Mouse (Mus musculus) hematopoietic stem cell, adult 5-6 weeks (primary cell): Measurements from ENCODE around the gene Cmip. TPM values are rescaled to one million over a fixed set of nuclear protein-coding genes. Genes with fewer than 3 reads are reported as not detected.

ENCODE experiments used
- ATAC-seq, 2 experiments: fragments of 125-278 bp in 1 of 2; replicated peaks in 1 of 2; 2 replicates each; pipeline ENCODE4 v1.8.0; 2016 to 2017; ENCODE audit warnings: inconsistent platforms in 2 of 2, mild to moderate bottlenecking in 2 of 2, moderate number of reproducible peaks in 2 of 2, low read depth in 1 of 2, moderate TSS enrichment in 1 of 2; ENCODE audit not compliant: low FRiP score in 2 of 2, poor library complexity in 2 of 2, severe bottlenecking in 2 of 2, insufficient read depth in 1 of 2, low TSS enrichment in 1 of 2
- total RNA-seq: library from RNA; stranded (forward); fragments of 172-1452, 232-1000 nt; gene quantifications from 2 replicates; pipeline ENCODE4 v1.2.3, GENCODE M21; 2017

The Cmip gene
- total RNA-seq, 1 experiment from 2014 or later: 11.1 TPM

GRCm38 (mm10) chr8:117373001-117373428, 116.2 kb downstream of the Cmip start:
- ATAC-seq: no peak

- ATAC-seq: no peak
Measured at GRCm38 (mm10) chr8:117374087-117374486, 117.2 kb downstream of the Cmip start.

GRCm38 (mm10) chr8:117376997-117377396, 120.1 kb downstream of the Cmip start:
- ATAC-seq: no peak

GRCm38 (mm10) chr8:117378625-117379024, 121.8 kb downstream of the Cmip start:
- no peak for ATAC-seq

- ATAC-seq: peak in 1 of 2 experiments; percentile 42; a peak in 1 of 4 replicates
Measured at GRCm38 (mm10) chr8:117379131-117379530, 122.3 kb downstream of the Cmip start.

GRCm38 (mm10) chr8:117380796-117381195, 123.9 kb downstream of the Cmip start:
- ATAC-seq: no peak; a peak in 1 of 4 replicates

DNA sequence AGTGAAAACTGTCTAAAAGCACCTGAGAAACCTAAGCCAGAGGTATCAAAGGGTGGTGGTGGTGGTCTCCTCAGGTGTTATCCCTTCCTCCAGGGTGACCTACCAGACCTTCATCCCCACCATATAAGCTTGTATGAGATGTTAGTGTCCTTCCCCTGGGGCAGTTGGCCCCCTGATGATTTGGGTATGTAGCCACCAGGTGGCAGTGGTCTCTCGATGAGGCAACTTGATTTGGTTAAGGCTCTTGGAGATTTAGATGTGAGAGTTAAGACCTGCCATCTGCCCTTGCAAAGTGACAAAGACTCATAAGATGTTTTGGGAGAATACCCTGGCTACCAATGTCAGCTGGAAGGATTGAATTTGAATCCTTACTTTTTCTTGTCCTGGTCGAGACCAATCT, 129.3 kb downstream of the Cmip start:
- no peak for ATAC-seq

DNA sequence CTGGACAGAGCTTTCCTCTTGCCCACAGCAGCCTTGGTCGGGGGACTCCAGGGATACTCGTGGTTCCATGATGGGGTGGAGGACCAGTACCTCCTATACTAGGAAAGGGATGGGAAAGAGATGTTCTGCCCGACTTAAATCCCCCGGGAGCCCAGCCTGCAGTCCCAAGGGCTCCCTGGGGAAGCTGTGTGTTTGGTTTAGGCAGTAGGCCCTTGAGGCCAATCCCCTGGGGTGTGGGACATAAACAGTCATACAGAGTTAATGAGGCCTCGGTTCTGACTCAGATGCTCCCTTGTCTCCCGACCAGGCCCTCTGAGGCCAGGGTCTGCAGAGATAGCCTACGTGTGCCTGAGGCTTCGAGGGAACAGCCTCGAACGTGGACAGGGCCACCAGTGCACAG, 130.8 kb downstream of the Cmip start:
- ATAC-seq: no peak

DNA sequence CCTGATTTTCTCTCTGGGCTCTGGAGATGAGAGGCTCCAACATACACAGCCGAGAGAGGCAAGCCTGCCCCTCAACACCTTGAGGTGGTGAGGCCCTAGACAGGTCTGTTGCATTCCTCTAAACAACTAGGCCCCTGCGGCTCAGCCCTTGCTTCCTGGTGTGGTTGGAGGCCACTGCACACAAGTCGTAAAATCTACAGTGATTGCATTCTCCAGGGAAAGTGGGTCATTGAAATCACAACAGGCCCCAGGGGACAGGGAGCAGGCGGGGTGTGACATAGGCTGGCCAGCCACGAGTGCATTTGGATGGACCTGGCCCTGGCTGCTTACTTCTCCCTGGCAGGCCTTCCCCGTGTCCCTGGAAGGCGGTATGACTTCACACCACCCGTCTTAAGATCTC, 131.5 kb downstream of the Cmip start:
- ATAC-seq: no peak

- no peak for ATAC-seq
Measured at GRCm38 (mm10) chr8:117393853-117394252, 137.0 kb downstream of the Cmip start.

DNA sequence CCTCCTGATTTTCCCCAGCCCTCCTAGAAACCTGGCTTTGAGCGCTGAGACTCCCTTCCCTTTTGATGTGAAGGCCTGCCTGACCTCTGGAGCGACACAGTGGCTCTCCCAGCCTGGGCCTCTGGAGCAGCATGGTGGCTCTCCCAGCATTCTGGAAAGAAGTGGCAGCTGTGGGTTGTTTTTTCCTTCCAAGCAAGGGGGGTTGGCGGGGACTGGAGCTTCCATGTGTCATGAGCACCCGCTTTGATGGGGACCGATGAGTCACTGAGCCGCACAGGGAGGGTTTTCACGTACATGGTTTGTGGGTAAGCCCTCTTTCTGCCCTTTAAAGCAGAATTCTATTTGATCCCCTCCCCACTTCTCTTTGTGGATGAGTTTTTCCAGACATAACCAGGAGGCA, 138.2 kb downstream of the Cmip start:
- ATAC-seq: no peak

DNA sequence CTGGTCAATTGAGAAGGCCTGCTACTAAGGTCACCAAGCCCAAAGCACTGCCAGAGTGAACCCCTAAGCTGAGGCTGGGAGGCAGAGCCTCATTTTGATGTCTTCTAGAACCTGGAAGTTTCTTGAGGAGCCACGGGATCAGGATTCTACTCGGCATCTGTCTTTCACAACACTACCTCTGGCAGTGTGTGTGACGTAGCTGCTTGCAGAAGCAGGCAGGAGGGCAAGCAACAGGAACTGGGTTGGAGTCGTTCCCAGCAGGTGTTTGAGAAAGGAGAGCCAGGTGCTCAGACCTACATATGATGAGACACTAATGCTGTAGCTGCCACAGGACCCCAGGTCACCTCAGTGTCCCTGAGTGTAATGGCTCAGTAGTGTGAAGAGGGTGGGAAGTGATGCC, 140.0 kb downstream of the Cmip start:
- no peak for ATAC-seq

GRCm38 (mm10) chr8:117397751-117398150, 140.9 kb downstream of the Cmip start:
- no peak for ATAC-seq

- no peak for ATAC-seq
Measured at GRCm38 (mm10) chr8:117399229-117399628, 142.4 kb downstream of the Cmip start.

- ATAC-seq: no peak
Measured at GRCm38 (mm10) chr8:117400820-117401219, 144.0 kb downstream of the Cmip start.

GRCm38 (mm10) chr8:117401880-117402279, 145.0 kb downstream of the Cmip start:
- ATAC-seq: no peak

GRCm38 (mm10) chr8:117402911-117403704, 146.2 kb downstream of the Cmip start:
- no peak for ATAC-seq

GRCm38 (mm10) chr8:117403705-117404476, 147.0 kb downstream of the Cmip start:
- no peak for ATAC-seq
